Mouse (Mus musculus) myocyte (in vitro differentiated cells): ENCODE results near the gene Tex33.

Experiments
- CEBPB ChIP-seq: IDR thresholded peaks from 2 replicates; pipeline ENCODE4 v1.6.1; 2011; ENCODE audit warnings: mild to moderate bottlenecking, moderate library complexity; ENCODE audit not compliant: poor library complexity, insufficient read depth, severe bottlenecking
- E2F4 ChIP-seq: IDR thresholded peaks from one replicate; pipeline ENCODE4 v1.6.1; 2011; ENCODE audit warnings: mild to moderate bottlenecking, control low read depth, moderate library complexity; ENCODE audit not compliant: insufficient read depth
- MAX ChIP-seq: IDR thresholded peaks from one replicate; pipeline ENCODE4 v1.6.1; 2011; ENCODE audit warnings: low read depth, mild to moderate bottlenecking, control low read depth
- MYOD1 ChIP-seq, 3 experiments: IDR thresholded peaks; one replicate each; pipeline ENCODE4 v1.6.1; 2011; ENCODE audit warnings: control low read depth in 2 of 3, low read depth in 2 of 3, mild to moderate bottlenecking in 2 of 3, moderate library complexity in 1 of 3; ENCODE audit not compliant: insufficient read length in 2 of 3, control insufficient read depth in 1 of 3
- POLR2A ChIP-seq: IDR thresholded peaks from one replicate; pipeline ENCODE4 v1.6.1; 2011; ENCODE audit warnings: low read depth, mild to moderate bottlenecking, control low read depth, moderate library complexity; ENCODE audit not compliant: insufficient read length
- POLR2AphosphoS2 ChIP-seq: IDR thresholded peaks from one replicate; pipeline ENCODE4 v1.6.1; 2011; ENCODE audit warnings: low read depth, control low read depth; ENCODE audit not compliant: insufficient read length
- TCF12 ChIP-seq: IDR thresholded peaks from one replicate; pipeline ENCODE4 v1.6.1; 2011; ENCODE audit warnings: mild to moderate bottlenecking, control low read depth; ENCODE audit not compliant: poor library complexity, insufficient read depth, severe bottlenecking
- TCF3 ChIP-seq: IDR thresholded peaks from one replicate; pipeline ENCODE4 v1.6.1; 2011; ENCODE audit warnings: low read depth, control low read depth; ENCODE audit not compliant: insufficient read length
- USF1 ChIP-seq: IDR thresholded peaks from one replicate; pipeline ENCODE4 v1.6.1; 2011; ENCODE audit warnings: low read depth, mild to moderate bottlenecking, control low read depth, moderate library complexity

DNA sequence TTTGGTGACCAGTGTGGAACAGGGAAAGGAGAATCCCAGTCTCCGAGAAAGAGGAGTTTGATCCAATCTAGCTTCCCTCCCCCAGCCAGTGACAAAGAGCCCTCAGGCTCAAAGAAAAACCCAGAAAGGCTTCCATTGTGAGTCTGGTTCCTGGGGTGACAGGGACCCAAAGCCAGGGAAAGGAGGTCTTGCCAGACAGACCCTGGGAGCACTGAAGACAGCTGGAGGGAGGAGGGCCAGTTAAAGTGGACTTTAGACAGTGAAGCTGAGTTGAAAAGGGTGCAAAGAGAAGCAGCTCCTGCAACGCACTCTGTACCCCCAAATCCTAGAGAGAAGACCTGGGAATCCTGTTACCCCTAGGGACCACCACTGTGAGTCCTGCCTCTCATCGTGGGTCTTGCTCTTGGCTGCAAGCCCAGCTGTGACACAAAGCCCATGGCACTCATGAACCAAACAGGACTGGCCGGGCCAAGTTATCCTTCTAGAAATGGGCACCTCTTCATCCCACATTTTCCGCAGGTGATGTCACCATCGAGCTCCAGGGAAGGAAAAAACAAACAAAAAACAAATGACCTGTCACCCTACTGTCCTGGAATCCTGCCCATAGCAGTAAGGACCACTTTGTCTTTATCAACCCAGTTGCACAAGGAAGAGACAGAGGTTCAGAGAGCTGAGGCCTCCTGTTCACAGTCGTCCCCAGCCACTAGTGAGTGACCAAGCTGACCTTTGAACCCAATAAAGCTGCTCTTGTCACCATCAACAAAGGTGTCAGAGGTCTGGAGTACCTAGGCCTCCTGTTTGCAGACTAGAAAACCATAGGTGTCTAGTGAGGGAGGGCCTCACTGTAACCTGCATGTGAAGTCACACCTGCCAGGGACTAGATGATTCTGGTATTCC is 11.2 kb downstream of the Tex33 start:
- TF ChIP-seq POLR2A = no peak
- TF ChIP-seq MYOD1 (IDR thresholded peaks at IDR 0.05; ENCODE audit: control insufficient read depth in 1 of 3, insufficient read length in 2 of 3, low read depth in 2 of 3) = no peak
- TF ChIP-seq MAX = no peak
- TF ChIP-seq POLR2AphosphoS2 = no peak
- TF ChIP-seq TCF3 = no peak
- TF ChIP-seq CEBPB = no peak
- no peak for TF ChIP-seq USF1
- no peak for TF ChIP-seq E2F4
- no peak for TF ChIP-seq TCF12
